Mouse (Mus musculus) liver, embryonic 14.5 days (tissue): ENCODE data around the gene Dtd1.

ENCODE experiments used
- CTCF ChIP-seq: IDR thresholded peaks from 2 replicates; pipeline ENCODE4 v1.5.1; 2016; ENCODE audit warnings: antibody characterized with exemption, low read depth, control low read depth
- EP300 ChIP-seq: IDR thresholded peaks from 2 replicates; pipeline ENCODE4 v1.6.1; 2016; ENCODE audit warnings: antibody characterized with exemption, low read depth

DNA sequence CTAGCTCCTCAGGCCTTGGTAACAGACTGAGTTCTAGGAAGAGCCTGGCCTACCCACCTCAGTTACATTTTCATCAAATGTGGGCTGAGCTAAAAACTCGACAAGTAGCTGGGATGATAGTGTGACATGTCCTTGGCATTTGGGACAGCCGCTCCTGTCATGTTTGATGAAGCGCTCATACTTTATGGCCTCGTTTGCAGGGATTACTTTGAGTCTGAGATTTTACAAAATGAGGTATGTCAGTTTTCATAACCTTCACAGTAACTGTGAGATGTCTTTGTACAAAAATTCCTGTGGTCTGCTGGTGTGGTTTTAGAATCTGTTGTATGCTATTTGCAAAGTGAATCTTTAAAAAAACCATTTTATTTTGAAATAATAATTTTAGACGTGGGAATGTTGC is 72.7 kb downstream of the Dtd1 start:
- no peak for TF ChIP-seq CTCF
- no peak for TF ChIP-seq EP300
